Mouse (Mus musculus) CH12.LX (cell line): ENCODE data around the gene Fam160a1. TPM values are rescaled to one million over a fixed set of nuclear protein-coding genes. Genes with fewer than 3 reads are reported as not detected.

ENCODE experiments used
- DNase-seq: peaks from one replicate; pipeline ENCODE4 v3.0.0-alpha.2; 2013; ENCODE audit errors: extremely low read depth
- H3K27ac ChIP-seq: 2 replicates; pipeline ENCODE4 v1.5.1; 2012; ENCODE audit warnings: low read depth, mild to moderate bottlenecking, control low read depth, moderate library complexity; ENCODE audit not compliant: insufficient read depth
- H3K27me3 ChIP-seq: replicated peaks from 2 replicates; pipeline ENCODE3; 2012; ENCODE audit warnings: inconsistent platforms
- H3K36me3 ChIP-seq, 2 experiments: replicated peaks in 1 of 2; 2 replicates each; pipeline versions ENCODE3 to v1.6.1; 2012; ENCODE audit warnings: inconsistent platforms in 1 of 2, low read length in 1 of 2, mild to moderate bottlenecking in 1 of 2, mixed read lengths in 1 of 2, moderate library complexity in 1 of 2; ENCODE audit not compliant: control insufficient read depth in 1 of 2, insufficient read depth in 1 of 2
- H3K4me1 ChIP-seq, 2 experiments: 2 replicates each; pipeline ENCODE4 v1.6.1; 2012; ENCODE audit warnings: inconsistent platforms in 1 of 2, moderate library complexity in 1 of 2; ENCODE audit not compliant: insufficient read depth in 2 of 2, control insufficient read depth in 1 of 2
- H3K4me2 ChIP-seq: 2 replicates; pipeline ENCODE4 v1.6.1; 2012; ENCODE audit warnings: low read depth, mild to moderate bottlenecking, control low read depth; ENCODE audit not compliant: poor library complexity, insufficient read depth, severe bottlenecking
- H3K4me3 ChIP-seq, 3 experiments: fragments of 150-350 bp in 1 of 3; sonication (generic) in 1 of 3; replicated peaks in 1 of 3; 2 replicates each; pipeline versions ENCODE3 to v1.5.1; 2011 to 2012; ENCODE audit warnings: low read depth in 2 of 3, low read length in 2 of 3, mild to moderate bottlenecking in 2 of 3, moderate library complexity in 2 of 3, control low read depth in 1 of 3, improper control_type of control experiment in 1 of 3, inconsistent platforms in 1 of 3, mixed read lengths in 1 of 3; ENCODE audit not compliant: poor library complexity in 1 of 3
- H3K79me2 ChIP-seq: replicated peaks from 2 replicates; pipeline ENCODE4 v1.6.1; 2012; ENCODE audit warnings: mild to moderate bottlenecking, moderate library complexity; ENCODE audit not compliant: control insufficient read depth, poor library complexity, insufficient read depth, severe bottlenecking; ENCODE audit errors: extremely low read depth
- H3K9ac ChIP-seq: 2 replicates; pipeline ENCODE4 v1.6.1; 2012; ENCODE audit warnings: low read depth, mild to moderate bottlenecking, control low read depth, moderate library complexity; ENCODE audit not compliant: insufficient read depth
- H3K9me3 ChIP-seq: replicated peaks from 2 replicates; pipeline ENCODE3; 2012; ENCODE audit warnings: low read length, inconsistent platforms, mixed read lengths
- BHLHE40 ChIP-seq: IDR thresholded peaks from 2 replicates; pipeline ENCODE4 v1.6.1; 2011; ENCODE audit warnings: mild to moderate bottlenecking, low read depth, low read length, improper control_type of control experiment
- E2F4 ChIP-seq: IDR thresholded peaks from 2 replicates; pipeline ENCODE4 v1.6.1; 2011; ENCODE audit warnings: low read depth, low read length, improper control_type of control experiment; ENCODE audit not compliant: insufficient replicate concordance
- EP300 ChIP-seq: IDR thresholded peaks from 2 replicates; pipeline ENCODE4 v1.6.1; 2011; ENCODE audit warnings: low read length, improper control_type of control experiment
- ETS1 ChIP-seq: conservative IDR thresholded peaks from 2 replicates; pipeline ENCODE4 v1.6.1; 2012; ENCODE audit warnings: low read depth, mild to moderate bottlenecking, inconsistent platforms, low read length, improper control_type of control experiment, moderate library complexity
- GABPA ChIP-seq: IDR thresholded peaks from 2 replicates; pipeline ENCODE4 v1.6.1; 2012; ENCODE audit warnings: low read depth, low read length, improper control_type of control experiment, inconsistent platforms; ENCODE audit not compliant: insufficient replicate concordance
- JUN ChIP-seq: IDR thresholded peaks from 2 replicates; pipeline ENCODE4 v1.6.1; 2011; ENCODE audit warnings: low read depth, mild to moderate bottlenecking, low read length, improper control_type of control experiment, moderate library complexity; ENCODE audit not compliant: insufficient read depth
- JUND ChIP-seq: conservative IDR thresholded peaks from 2 replicates; pipeline ENCODE4 v1.6.1; 2011; ENCODE audit warnings: low read depth, low read length, improper control_type of control experiment
- KAT2A ChIP-seq: IDR thresholded peaks from 2 replicates; pipeline ENCODE4 v1.6.1; 2012; ENCODE audit warnings: low read length, improper control_type of control experiment, inconsistent platforms; ENCODE audit not compliant: insufficient replicate concordance
- MXI1 ChIP-seq: IDR thresholded peaks from 2 replicates; pipeline ENCODE4 v1.6.1; 2011; ENCODE audit warnings: mild to moderate bottlenecking, low read depth, low read length, improper control_type of control experiment
- NRF1 ChIP-seq: IDR thresholded peaks from 2 replicates; pipeline ENCODE4 v1.6.1; 2014; ENCODE audit warnings: low read depth, mild to moderate bottlenecking, inconsistent platforms, low read length, improper control_type of control experiment, moderate library complexity
- PAX5 ChIP-seq: IDR thresholded peaks from 2 replicates; pipeline ENCODE4 v1.6.1; 2012; ENCODE audit warnings: low read length, inconsistent platforms, mixed read lengths
- POLR2AphosphoS2 ChIP-seq: IDR thresholded peaks from 2 replicates; pipeline ENCODE4 v1.6.1; 2011; ENCODE audit warnings: low read depth, low read length, improper control_type of control experiment
- RCOR1 ChIP-seq: conservative IDR thresholded peaks from 2 replicates; pipeline ENCODE4 v1.6.1; 2012; ENCODE audit warnings: low read depth, mild to moderate bottlenecking, inconsistent platforms, low read length, improper control_type of control experiment
- SIN3A ChIP-seq: IDR thresholded peaks from 2 replicates; pipeline ENCODE4 v1.6.1; 2012; ENCODE audit warnings: low read length, improper control_type of control experiment, inconsistent platforms
- SMC3 ChIP-seq: IDR thresholded peaks from 2 replicates; pipeline ENCODE4 v1.6.1; 2011; ENCODE audit warnings: low read depth, low read length, improper control_type of control experiment
- TBP ChIP-seq: conservative IDR thresholded peaks from 2 replicates; pipeline ENCODE4 v1.6.1; 2011; ENCODE audit warnings: low read depth, low read length, improper control_type of control experiment
- TCF12 ChIP-seq: IDR thresholded peaks from 2 replicates; pipeline ENCODE4 v1.6.1; 2014; ENCODE audit warnings: low read depth, mild to moderate bottlenecking, inconsistent platforms, low read length, improper control_type of control experiment
- UBTF ChIP-seq: IDR thresholded peaks from 2 replicates; pipeline ENCODE4 v1.6.1; 2012; ENCODE audit warnings: low read depth, mild to moderate bottlenecking, inconsistent platforms, low read length, improper control_type of control experiment, moderate library complexity
- USF1 ChIP-seq: IDR thresholded peaks from 2 replicates; pipeline ENCODE4 v1.6.1; 2014; ENCODE audit warnings: low read depth, mild to moderate bottlenecking, inconsistent platforms, low read length, improper control_type of control experiment
- USF2 ChIP-seq: conservative IDR thresholded peaks from 2 replicates; pipeline ENCODE4 v1.6.1; 2011; ENCODE audit warnings: low read depth, low read length, improper control_type of control experiment
- ZKSCAN1 ChIP-seq: IDR thresholded peaks from 2 replicates; pipeline ENCODE4 v1.6.1; 2012; ENCODE audit warnings: low read depth, inconsistent platforms, low read length, improper control_type of control experiment, borderline replicate concordance
- ZMIZ1 ChIP-seq: IDR thresholded peaks from 2 replicates; pipeline ENCODE4 v1.6.1; 2012; ENCODE audit warnings: low read depth, mild to moderate bottlenecking, inconsistent platforms, low read length, improper control_type of control experiment
- ZNF384 ChIP-seq: IDR thresholded peaks from 2 replicates; pipeline ENCODE4 v1.6.1; 2012; ENCODE audit warnings: low read depth, low read length, improper control_type of control experiment, inconsistent platforms
- dilution Hi-C: fragments of 300-500 bp; cut with MboI; formaldehyde crosslinking; loops from 2 replicates; pipeline ENCODE4 v1.14.3; 2020; ENCODE audit warnings: low sequenced_read_pairs; ENCODE audit not compliant: extremely low pct_unique_long_range_greater_than_20kb, extremely low pct_ligation_motif_present
- in situ Hi-C: fragments of 300-500 bp; cut with MboI; formaldehyde crosslinking; loops from 3 replicates; pipeline ENCODE4 v1.14.3; 2019; ENCODE audit warnings: low sequenced_read_pairs, low pct_ligation_motif_present, low pct_unique_long_range_greater_than_20kb, mixed read lengths
- polyA plus RNA-seq: library from polyadenylated mRNA; unstranded; fragments of >175 nt; gene quantifications from 2 replicates; pipeline ENCODE4 v1.2.1, GENCODE M21; 2012; ENCODE audit warnings: low read depth; ENCODE audit not compliant: insufficient read length
- total RNA-seq, 2 experiments: library from RNA; depleted of rRNA; stranded (reverse); fragments of 300-350 nt in 1 of 2; fragments of >200 nt in 1 of 2; gene quantifications; 2 replicates each; pipeline ENCODE4 v1.2.3; 2012 to 2014

Gene Fam160a1
- total and polyA plus RNA-seq, 3 experiments = 0.17 to 0.41 (median 0.20) TPM

DNA sequence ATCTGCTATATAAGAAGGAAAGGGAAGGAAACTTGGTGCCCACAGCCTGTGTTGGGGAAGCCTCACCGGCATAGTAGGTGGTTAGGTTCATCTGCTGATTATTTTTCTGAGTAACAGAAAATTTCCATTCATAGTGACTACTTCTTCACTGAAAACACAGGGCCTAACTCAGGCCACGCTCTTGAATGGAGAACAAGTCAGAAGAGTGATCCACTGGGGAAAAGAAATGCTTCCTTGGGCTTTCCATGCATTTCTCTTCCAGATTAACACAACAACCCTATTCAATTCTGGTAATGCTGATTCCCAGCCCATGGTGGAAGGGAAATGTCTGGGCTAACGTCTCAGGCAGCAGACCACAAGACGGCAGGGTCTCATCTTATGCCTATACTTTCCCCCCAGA is 118.6 kb downstream of the Fam160a1 start:
- no peaks in the 10 kb centered on the region for H3K79me2 ChIP-seq
- no peak overlapping the region for H3K27ac ChIP-seq
- H3K4me1 ChIP-seq = peaks cover 2 to 8% of the 10 kb centered on the region in 2 experiments; a peak in 2 of 4 replicates
- dilution Hi-C loops (no loop called here), in situ Hi-C loops (no loop called here)
- no peak for DNase-seq
- no peaks in the 10 kb centered on the region for H3K27me3 ChIP-seq
- H3K4me2 ChIP-seq = no peak overlapping the region
- no peaks in the 10 kb centered on the region for H3K36me3 ChIP-seq
- H3K9me3 ChIP-seq = no peaks in the 10 kb centered on the region
- no peak overlapping the region for H3K4me3 ChIP-seq
- TF ChIP-seq ZMIZ1 (no peak), POLR2AphosphoS2 (no peak), MXI1 (no peak), JUN (no peak), GABPA (no peak), BHLHE40 (no peak), JUND (no peak), SIN3A (no peak), TCF12 (no peak), UBTF (no peak), ZKSCAN1 (no peak), E2F4 (no peak), USF2 (no peak), SMC3 (no peak), USF1 (no peak), NRF1 (no peak)
- no peak overlapping the region for H3K9ac ChIP-seq

DNA sequence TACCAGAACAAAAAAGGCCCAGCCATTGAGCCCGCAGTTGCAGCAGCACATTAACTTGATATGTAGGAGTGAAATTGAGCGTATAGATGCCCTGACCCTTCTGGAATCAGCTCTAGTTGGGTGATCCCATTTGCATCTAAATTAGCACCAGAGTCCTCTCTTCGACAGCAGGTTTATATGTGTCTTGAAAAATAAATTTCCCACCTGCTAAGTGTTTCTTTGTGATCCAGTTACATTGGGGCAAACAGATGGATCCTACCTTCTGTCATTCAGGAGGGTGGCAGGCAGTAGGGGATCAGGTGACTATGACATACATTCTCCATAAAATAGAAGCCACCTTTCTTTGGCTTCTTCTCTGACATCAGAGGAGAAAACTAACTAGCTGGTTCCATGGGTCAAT is 122.0 kb downstream of the Fam160a1 start:
- dilution Hi-C loops = no loop called here
- TF ChIP-seq POLR2AphosphoS2 (no peak), UBTF (no peak), KAT2A (no peak), NRF1 (no peak), PAX5 (no peak), BHLHE40 (no peak), USF1 (no peak), TBP (no peak), ZMIZ1 (no peak), RCOR1 (no peak), MXI1 (no peak), ZKSCAN1 (no peak), EP300 (no peak), ZNF384 (no peak), ETS1 (no peak)
- TF ChIP-seq, all 38 proteins: peak for 0

More for the DNA sequence above, 122.0 kb downstream of the Fam160a1 start:
- Histone ChIP-seq H3K9me3 (no peaks in the 10 kb centered on the region), H3K4me3 (no peak overlapping the region), H3K4me1 (peaks cover 2 to 20% of the 10 kb centered on the region in 2 experiments; a peak in 2 of 4 replicates), H3K27me3 (no peaks in the 10 kb centered on the region), H3K9ac (no peak overlapping the region), H3K36me3 (no peaks in the 10 kb centered on the region), H3K4me2 (no peak overlapping the region), H3K79me2 (no peaks in the 10 kb centered on the region), H3K27ac (no peak overlapping the region)
- no peak for DNase-seq
- in situ Hi-C loops = no loop called here
